Mouse (Mus musculus) bone marrow, adult 2 months (tissue): ENCODE measurements around the gene Itgav.

Experiments
- CTCF ChIP-seq: fragments of 200-500 bp; IDR thresholded peaks from 2 replicates; pipeline ENCODE4 v1.5.1; 2011; ENCODE audit warnings: low read length, control low read depth; ENCODE audit not compliant: control insufficient read depth, insufficient read depth
- POLR2A ChIP-seq: fragments of 200-500 bp; IDR thresholded peaks from 2 replicates; pipeline ENCODE4 v1.6.1; 2011; ENCODE audit warnings: low read depth, mild to moderate bottlenecking, control low read depth, low read length, borderline replicate concordance; ENCODE audit not compliant: control insufficient read depth

DNA sequence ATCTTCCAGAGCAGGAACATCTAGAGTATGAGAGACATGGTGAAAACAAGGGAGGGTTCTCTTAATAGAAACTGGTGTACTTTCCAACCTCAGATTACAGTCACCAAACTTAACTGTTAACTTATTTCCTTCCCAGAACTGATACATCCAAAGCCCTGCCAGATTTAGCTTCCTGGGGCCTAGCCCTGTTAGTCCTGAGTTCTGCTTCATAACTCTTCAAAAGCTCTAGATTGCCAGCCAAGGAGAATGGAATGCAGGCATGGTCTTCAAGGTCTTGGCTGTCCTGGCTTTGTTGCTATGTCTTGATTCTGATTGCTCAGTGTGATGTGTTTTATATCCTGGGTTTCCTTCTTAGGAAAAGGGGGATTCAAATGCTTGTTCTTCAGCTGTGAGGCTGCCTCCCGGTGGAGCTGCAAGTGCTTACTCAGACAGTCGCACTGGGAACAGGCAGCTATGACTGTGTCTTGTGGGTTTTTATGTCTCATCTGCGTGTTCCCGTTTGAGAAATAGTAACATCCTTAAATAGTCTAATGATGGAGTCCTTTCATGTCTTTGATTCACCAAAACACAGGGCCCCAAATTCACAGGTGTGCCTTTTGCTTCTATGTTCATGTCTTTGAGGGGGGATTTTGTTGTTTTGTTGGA lies 47.8 kb upstream of the Itgav start:
- TF ChIP-seq CTCF (no peak), POLR2A (no peak)
